Mouse (Mus musculus) myocyte (in vitro differentiated cells): ENCODE measurements around the gene Elovl6. TPM values are rescaled to one million over a fixed set of nuclear protein-coding genes. Genes with fewer than 3 reads are reported as not detected.
A peak's percentile ranks its signal among the peaks of the same experiment; 100 is the strongest.

Experiments
- H3K27me3 ChIP-seq: one replicate; pipeline ENCODE4 v1.6.1; 2011; ENCODE audit not compliant: control insufficient read depth, insufficient read depth, insufficient read length
- H3K36me3 ChIP-seq: one replicate; pipeline ENCODE4 v1.6.1; 2011; ENCODE audit not compliant: control insufficient read depth, insufficient read depth
- H3K4me2 ChIP-seq: one replicate; pipeline ENCODE4 v1.6.1; 2011; ENCODE audit warnings: low read depth, control low read depth
- H3K4me3 ChIP-seq: one replicate; pipeline ENCODE4 v1.5.1; 2011; ENCODE audit warnings: mild to moderate bottlenecking, control low read depth, moderate library complexity
- H3K79me2 ChIP-seq: one replicate; pipeline ENCODE4 v1.6.1; 2011; ENCODE audit not compliant: control insufficient read depth, insufficient read depth
- H3ac ChIP-seq: one replicate; pipeline ENCODE4 v1.6.1; 2011; ENCODE audit not compliant: control insufficient read depth, insufficient read length
- CEBPB ChIP-seq: IDR thresholded peaks from 2 replicates; pipeline ENCODE4 v1.6.1; 2011; ENCODE audit warnings: mild to moderate bottlenecking, moderate library complexity; ENCODE audit not compliant: poor library complexity, insufficient read depth, severe bottlenecking
- E2F4 ChIP-seq: IDR thresholded peaks from one replicate; pipeline ENCODE4 v1.6.1; 2011; ENCODE audit warnings: mild to moderate bottlenecking, control low read depth, moderate library complexity; ENCODE audit not compliant: insufficient read depth
- MAX ChIP-seq: IDR thresholded peaks from one replicate; pipeline ENCODE4 v1.6.1; 2011; ENCODE audit warnings: low read depth, mild to moderate bottlenecking, control low read depth
- MYOD1 ChIP-seq, 3 experiments: IDR thresholded peaks; one replicate each; pipeline ENCODE4 v1.6.1; 2011; ENCODE audit warnings: control low read depth in 2 of 3, low read depth in 2 of 3, mild to moderate bottlenecking in 2 of 3, moderate library complexity in 1 of 3; ENCODE audit not compliant: insufficient read length in 2 of 3, control insufficient read depth in 1 of 3
- MYOG ChIP-seq, 3 experiments: IDR thresholded peaks; one replicate each; pipeline ENCODE4 v1.6.1; 2011; ENCODE audit warnings: control low read depth in 2 of 3, low read depth in 2 of 3, mild to moderate bottlenecking in 2 of 3; ENCODE audit not compliant: insufficient read length in 2 of 3, control insufficient read depth in 1 of 3, insufficient read depth in 1 of 3
- POLR2A ChIP-seq: IDR thresholded peaks from one replicate; pipeline ENCODE4 v1.6.1; 2011; ENCODE audit warnings: low read depth, mild to moderate bottlenecking, control low read depth, moderate library complexity; ENCODE audit not compliant: insufficient read length
- POLR2AphosphoS2 ChIP-seq: IDR thresholded peaks from one replicate; pipeline ENCODE4 v1.6.1; 2011; ENCODE audit warnings: low read depth, control low read depth; ENCODE audit not compliant: insufficient read length
- REST ChIP-seq: IDR thresholded peaks from one replicate; pipeline ENCODE4 v1.6.1; 2011; ENCODE audit warnings: mild to moderate bottlenecking, control low read depth, moderate library complexity; ENCODE audit not compliant: insufficient read depth, insufficient read length
- SRF ChIP-seq: IDR thresholded peaks from one replicate; pipeline ENCODE4 v1.6.1; 2011; ENCODE audit warnings: low read depth; ENCODE audit not compliant: control insufficient read depth, insufficient read length
- TCF12 ChIP-seq: IDR thresholded peaks from one replicate; pipeline ENCODE4 v1.6.1; 2011; ENCODE audit warnings: mild to moderate bottlenecking, control low read depth; ENCODE audit not compliant: poor library complexity, insufficient read depth, severe bottlenecking
- TCF3 ChIP-seq: IDR thresholded peaks from one replicate; pipeline ENCODE4 v1.6.1; 2011; ENCODE audit warnings: low read depth, control low read depth; ENCODE audit not compliant: insufficient read length
- USF1 ChIP-seq: IDR thresholded peaks from one replicate; pipeline ENCODE4 v1.6.1; 2011; ENCODE audit warnings: low read depth, mild to moderate bottlenecking, control low read depth, moderate library complexity
- polyA plus RNA-seq: library from polyadenylated mRNA; unstranded; fragments of >200 nt; fragmentation: generic; extraction: Trizol; gene quantifications from one replicate; pipeline ENCODE4 v1.2.1, GENCODE M21; 2012; ENCODE audit warnings: missing spikeins

Gene Elovl6
- polyA plus RNA-seq, 1 experiment, result 6.8 TPM

GRCm38 (mm10) chr3:129573609-129574008 lies 41.5 kb downstream of the Elovl6 start:
- Histone ChIP-seq H3K4me2 (peak overlapping the region; percentile 60), H3K4me3 (no peak overlapping the region), H3K27me3 (no peaks in the 10 kb centered on the region), H3ac (no peak overlapping the region), H3K79me2 (no peaks in the 10 kb centered on the region), H3K36me3 (peaks cover 4% of the 10 kb centered on the region)
- TF ChIP-seq MAX, result no peak
- TF ChIP-seq CEBPB, result 0 out of 2 replicates have a peak, but pooled peaks have one; percentile 36

DNA sequence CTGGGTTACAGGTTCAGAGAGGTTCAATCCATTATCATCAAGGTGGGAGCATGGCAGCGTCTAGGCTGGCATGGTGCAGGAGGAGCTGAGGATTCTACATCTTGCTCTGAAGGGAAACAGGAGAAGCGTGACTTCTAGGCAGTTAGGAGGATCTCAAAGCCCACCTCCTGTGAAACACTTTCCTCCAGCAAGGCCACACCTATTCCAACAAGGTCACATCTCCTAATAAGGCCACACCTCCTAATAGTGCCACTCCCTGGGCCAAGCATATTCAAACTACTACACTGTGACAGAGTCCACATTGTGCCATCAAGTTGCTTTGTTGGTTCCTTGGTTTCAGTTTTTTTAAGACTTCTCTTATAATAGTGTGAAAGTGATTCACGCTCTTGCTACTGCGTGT lies 42.9 kb downstream of the Elovl6 start:
- no peak overlapping the region for H3K4me3 ChIP-seq

DNA sequence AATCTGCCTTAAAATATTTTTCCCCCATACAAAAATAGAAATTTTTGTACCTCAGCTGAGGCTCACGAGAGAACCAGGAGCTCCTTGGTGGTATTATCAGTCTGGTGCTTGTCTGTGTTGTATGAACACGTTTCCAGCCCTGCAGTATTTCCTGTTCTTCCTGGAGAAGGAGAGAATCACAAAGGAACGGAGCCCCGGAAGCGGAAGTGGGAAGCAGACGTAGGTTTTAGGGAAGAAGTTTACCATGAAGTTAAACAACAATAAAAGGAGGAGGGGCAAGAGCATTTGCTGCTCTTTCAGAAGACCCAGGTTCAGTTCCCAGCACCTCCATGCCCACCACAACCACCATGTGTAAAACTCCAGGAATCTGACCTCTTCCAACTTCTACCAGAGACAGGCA lies 44.4 kb downstream of the Elovl6 start:
- H3K4me3 ChIP-seq, result no peak overlapping the region
- H3K79me2 ChIP-seq, result peaks cover 9% of the 10 kb centered on the region
- TF ChIP-seq MAX, result no peak
- TF ChIP-seq TCF12, result no peak
- TF ChIP-seq POLR2AphosphoS2, result no peak
- TF ChIP-seq TCF3, result no peak
- TF ChIP-seq USF1, result no peak
- no peak for TF ChIP-seq POLR2A
- TF ChIP-seq MYOG (IDR thresholded peaks at IDR 0.05; ENCODE audit: control insufficient read depth in 1 of 3, insufficient read depth in 1 of 3, insufficient read length in 2 of 3, low read depth in 2 of 3), result no peak
- no peak for TF ChIP-seq MYOD1 (IDR thresholded peaks at IDR 0.05; ENCODE audit: control insufficient read depth in 1 of 3, insufficient read length in 2 of 3, low read depth in 2 of 3)
- no peak for TF ChIP-seq CEBPB
- TF ChIP-seq REST, result no peak
- no peak for TF ChIP-seq SRF
- TF ChIP-seq E2F4, result no peak
- peaks cover 4% of the 10 kb centered on the region for H3K36me3 ChIP-seq
- H3K27me3 ChIP-seq, result no peaks in the 10 kb centered on the region
- H3K4me2 ChIP-seq, result no peak overlapping the region
- no peak overlapping the region for H3ac ChIP-seq

More for the DNA sequence above, 42.9 kb downstream of the Elovl6 start:
- peaks cover 4% of the 10 kb centered on the region for H3K36me3 ChIP-seq
- H3K4me2 ChIP-seq, result no peak overlapping the region
- no peak overlapping the region for H3ac ChIP-seq
- TF ChIP-seq E2F4 (no peak), SRF (no peak), MYOD1 (IDR thresholded peaks at IDR 0.05; ENCODE audit: control insufficient read depth in 1 of 3, insufficient read length in 2 of 3, low read depth in 2 of 3) (no peak), TCF3 (no peak), USF1 (no peak)
- peaks cover 4% of the 10 kb centered on the region for H3K79me2 ChIP-seq
- H3K27me3 ChIP-seq, result no peaks in the 10 kb centered on the region

- Histone ChIP-seq H3K4me2 (no peak overlapping the region), H3K27me3 (no peaks in the 10 kb centered on the region), H3ac (no peak overlapping the region), H3K36me3 (peaks cover 4% of the 10 kb centered on the region), H3K79me2 (peaks cover 24% of the 10 kb centered on the region), H3K4me3 (no peak overlapping the region)
- TF ChIP-seq POLR2A (no peak), REST (no peak), MAX (no peak), TCF3 (no peak), CEBPB (no peak), MYOG (IDR thresholded peaks at IDR 0.05; ENCODE audit: control insufficient read depth in 1 of 3, insufficient read depth in 1 of 3, insufficient read length in 2 of 3, low read depth in 2 of 3) (no peak)
Observed at GRCm38 (mm10) chr3:129578741-129579475, 46.8 kb downstream of the Elovl6 start.

DNA sequence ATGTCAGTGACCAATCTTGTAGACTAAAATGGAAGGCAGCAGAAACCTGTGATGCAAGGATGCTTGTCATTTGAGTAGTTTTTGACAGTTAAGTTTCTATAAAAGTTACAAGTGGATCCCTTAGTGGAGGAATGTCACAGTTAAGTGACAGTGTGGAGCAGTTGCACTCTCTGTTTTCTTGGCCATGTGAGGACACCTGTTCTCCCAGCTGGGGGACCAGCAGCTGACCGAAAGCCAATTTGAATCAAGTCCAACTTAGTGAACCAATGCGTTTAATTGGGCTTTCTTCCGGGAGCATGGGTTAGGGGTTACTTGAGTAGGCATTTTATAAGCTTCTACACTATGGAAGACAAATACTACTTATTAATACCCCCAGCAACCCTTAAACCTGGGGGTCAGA lies 48.9 kb downstream of the Elovl6 start:
- TF ChIP-seq TCF12 (peak; percentile 90), TCF3 (peak; percentile 68), MYOD1 (IDR thresholded peaks at IDR 0.05; ENCODE audit: control insufficient read depth in 1 of 3, insufficient read length in 2 of 3, low read depth in 2 of 3) (peak; percentile 44 to 91 (median 81)), POLR2AphosphoS2 (no peak), MYOG (IDR thresholded peaks at IDR 0.05; ENCODE audit: control insufficient read depth in 1 of 3, insufficient read depth in 1 of 3, insufficient read length in 2 of 3, low read depth in 2 of 3) (peak in 2 of 3 experiments; percentile 32 to 85), POLR2A (no peak), USF1 (no peak)
- Histone ChIP-seq H3K36me3 (peaks cover 8% of the 10 kb centered on the region), H3K79me2 (peaks cover 30% of the 10 kb centered on the region), H3ac (no peak overlapping the region), H3K4me3 (no peak overlapping the region), H3K4me2 (no peak overlapping the region), H3K27me3 (no peaks in the 10 kb centered on the region)
